Mouse (Mus musculus) kidney, postnatal 14 days (tissue): Measurements from ENCODE around the gene Ptprn2.

ENCODE experiments used
- DNase-seq: peaks from one replicate; pipeline ENCODE4 v3.0.0; 2022; ENCODE audit warnings: mixed read lengths

Gene Ptprn2

DNA sequence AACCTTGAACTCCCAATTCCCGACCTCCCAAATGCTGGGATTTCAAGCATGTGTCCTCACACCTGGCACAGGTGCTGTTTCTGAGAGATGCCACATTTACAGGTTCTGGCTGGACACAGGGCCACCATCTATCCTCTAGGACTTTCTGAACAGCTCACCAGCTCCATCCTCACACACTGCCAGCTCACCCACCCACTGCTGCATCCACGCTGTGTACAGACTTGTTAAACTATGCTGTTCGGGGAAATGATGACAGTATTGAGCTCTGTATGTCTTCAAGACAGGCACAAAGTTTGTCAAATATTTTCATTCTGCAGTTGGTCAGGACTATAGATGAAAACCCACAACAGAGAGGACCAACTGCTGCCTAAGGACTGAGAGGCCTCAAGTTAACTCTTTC is 751.5 kb downstream of the Ptprn2 start:
- DNase-seq = no peak

DNA sequence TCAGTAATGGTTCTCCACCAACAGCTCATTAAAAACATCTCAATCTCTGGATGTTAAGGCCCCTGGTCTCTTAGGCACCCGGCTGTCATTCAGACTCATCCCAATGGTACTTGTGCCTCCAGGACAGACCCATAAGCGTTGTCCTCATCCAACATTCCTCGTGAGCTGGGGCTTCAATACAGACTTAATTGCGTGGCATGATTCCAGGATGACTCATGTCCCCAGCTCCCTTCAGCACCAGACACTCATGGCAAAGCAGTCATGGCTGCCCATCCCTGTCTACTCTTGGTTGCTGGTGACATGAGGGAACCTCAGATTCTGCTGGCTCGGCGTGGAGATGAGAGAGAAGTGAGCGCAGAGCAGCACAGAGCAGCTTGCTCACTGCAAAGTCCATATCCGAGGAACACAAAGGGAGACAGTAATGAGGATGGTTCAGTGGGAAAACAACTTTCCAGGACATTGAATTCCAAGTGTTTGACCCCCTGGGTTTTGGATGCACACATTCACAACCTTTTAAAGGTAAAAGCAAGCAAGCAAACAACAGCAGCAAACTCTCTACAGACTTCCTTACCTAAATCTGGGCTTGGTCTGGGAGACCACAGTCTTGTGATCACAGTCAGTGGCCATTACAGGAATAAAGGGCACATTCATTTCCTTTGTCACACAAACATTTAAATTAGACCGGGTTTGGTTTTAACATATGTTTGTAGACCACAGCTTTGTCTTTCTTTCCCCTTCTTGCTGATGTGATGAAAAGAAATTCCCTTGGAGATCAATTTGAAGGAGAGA is 754.6 kb downstream of the Ptprn2 start:
- no peak for DNase-seq

DNA sequence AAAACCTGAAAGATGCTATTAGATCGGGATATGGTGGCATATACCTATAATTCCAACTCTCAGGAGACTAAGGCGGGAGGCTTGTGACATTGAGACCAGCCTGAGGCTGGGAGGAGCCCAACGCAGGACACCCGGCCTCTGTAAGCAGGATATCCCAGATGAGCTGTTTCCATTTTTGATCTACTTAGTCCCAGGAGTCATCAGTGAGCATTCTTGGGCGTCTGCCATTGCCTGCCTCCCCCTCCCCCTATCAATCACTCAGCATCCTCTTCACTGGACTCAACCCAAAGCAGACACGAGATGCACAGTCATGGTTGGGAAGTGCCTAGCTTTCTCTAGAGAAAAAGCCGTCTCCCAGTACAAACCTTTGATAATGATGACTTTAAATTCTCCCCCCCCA is 756.7 kb downstream of the Ptprn2 start:
- DNase-seq = peak; percentile 57

DNA sequence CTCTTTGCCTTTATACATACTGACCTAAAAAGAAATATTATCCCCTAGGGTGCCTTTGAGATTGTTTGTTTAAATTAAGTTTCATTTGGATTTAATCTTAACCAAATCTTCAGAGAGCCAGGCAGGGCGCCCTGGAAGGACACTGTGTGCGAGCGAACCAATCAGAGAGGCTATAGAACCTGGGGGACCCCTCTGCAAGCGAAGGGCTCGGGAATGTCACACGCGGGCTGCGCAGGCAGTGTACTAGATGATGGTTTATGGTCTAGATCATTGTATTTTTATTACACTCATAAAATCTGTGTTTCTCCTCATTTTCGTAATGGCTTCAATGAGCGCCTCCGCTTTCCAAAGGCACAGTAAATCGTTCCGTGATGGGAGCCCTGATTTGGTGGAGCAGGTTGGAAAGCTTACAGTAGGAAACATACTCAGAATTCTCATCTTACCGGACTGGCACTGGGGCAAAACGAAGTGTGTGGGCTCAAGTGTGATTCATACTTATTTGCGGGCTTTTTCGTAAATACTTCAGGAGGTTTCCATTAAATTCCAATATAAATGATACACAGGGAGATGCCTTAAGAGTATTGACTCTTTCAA is 760.5 kb downstream of the Ptprn2 start:
- no peak for DNase-seq

DNA sequence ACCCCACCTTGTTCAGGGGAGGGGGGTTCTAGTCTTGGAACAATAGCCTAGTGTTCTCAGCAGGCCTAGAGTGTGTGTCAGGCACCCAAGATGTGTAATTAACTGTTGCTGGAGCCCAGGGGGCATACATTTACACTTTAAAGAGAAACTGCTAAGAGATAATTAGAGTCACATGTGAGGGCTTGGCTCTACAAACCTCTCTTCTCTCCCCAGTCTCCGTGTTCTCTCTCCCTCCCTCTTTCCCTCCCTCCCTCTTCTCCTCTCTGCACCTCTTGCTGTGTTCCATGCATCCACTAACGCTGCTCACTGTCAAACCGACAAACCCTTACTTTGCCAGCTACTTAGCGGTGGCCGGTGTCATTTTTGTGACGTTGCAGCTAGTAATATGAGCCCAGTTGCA is 764.9 kb downstream of the Ptprn2 start:
- DNase-seq = no peak

DNA sequence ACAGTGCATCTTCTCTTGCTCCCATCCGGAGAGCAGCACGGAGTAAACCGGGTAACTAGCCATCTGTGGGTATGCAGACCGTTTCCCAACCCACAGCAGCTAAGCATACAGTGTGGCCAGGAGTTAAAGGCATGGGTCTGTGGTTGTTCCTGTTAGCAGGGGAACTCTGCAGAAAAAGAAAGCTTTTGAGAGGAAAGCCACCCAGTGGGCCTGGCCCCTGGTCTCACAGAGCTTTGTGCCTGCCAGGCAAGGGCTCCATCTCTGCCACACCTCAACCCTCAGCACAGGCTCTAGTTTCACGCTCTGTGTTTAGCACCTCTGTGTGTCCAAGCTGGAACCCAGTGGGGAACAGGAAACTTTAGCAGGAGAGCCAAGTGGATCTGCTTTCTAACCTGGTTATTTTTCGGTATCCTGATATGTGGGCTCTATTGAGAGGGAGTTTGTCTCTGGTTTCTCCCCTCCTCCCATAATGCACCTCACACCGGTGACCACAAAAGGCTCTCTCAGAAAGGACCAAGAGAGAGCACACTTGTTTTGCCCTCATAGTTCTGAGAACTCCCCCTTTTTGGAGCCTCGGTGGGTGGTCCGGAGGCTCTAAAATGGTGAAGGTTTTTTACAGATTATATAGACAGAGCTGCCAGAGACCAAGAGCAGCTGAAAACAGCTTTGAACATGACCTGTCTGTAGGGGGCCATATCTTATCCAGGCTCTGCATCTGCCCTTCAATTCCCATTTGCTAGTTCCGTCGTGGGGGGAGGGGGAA is 766.3 kb downstream of the Ptprn2 start:
- no peak for DNase-seq

DNA sequence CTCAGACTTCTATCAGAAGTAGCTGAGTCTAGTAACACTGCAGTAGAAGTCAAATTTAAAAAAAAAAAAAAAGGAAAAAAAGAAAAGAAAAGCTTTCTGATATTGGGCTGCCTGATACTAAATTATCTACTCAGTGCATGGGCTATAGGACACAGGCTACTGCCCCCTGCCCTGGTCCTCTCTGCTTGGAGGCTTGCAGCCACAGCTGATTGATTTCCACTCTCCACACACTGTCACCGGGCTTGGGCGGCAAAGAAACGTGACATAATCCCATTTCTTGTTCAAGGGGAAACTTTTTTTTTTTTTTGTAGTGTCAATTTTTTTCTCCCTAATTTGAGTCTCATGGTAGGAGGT is 766.9 kb downstream of the Ptprn2 start:
- no peak for DNase-seq

DNA sequence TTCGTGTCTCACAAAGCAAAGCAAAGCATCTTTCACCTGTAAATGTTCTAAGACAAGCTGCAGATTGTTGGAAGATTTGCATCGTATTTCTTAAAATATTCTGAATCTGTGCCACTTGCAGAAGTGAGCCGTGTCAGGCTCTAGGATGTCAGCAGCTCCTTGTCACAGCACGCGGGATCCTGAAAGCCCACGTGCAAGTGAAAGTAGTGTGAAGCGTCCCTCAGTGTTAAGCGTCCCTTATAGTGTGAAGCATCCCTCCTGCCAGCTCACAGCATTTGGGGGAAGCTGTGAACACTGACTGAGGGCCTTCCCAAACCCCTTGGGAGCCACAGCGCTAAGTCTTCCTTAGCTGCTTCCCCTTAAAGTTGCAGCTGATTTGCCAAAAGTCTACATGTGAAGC is 768.8 kb downstream of the Ptprn2 start:
- no peak for DNase-seq

DNA sequence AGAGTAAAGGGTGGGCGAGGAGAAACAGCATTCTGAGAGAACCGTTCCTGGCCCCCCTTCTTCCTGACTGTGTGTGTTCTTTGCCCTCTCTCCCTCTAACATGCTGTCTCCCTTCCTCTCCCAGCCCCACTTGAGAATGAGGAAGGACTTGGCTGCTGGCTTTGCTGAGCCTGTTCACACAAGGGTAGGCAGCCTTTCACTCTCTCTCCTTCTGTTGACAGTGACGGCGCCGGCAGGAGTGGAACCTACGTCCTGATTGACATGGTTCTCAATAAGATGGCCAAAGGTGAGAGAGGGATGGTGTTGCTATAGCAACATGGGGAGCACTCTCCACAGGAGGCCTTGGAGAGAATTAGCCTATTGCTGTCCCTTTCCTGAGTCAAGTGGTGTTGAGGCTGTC is 769.8 kb downstream of the Ptprn2 start:
- DNase-seq = no peak

DNA sequence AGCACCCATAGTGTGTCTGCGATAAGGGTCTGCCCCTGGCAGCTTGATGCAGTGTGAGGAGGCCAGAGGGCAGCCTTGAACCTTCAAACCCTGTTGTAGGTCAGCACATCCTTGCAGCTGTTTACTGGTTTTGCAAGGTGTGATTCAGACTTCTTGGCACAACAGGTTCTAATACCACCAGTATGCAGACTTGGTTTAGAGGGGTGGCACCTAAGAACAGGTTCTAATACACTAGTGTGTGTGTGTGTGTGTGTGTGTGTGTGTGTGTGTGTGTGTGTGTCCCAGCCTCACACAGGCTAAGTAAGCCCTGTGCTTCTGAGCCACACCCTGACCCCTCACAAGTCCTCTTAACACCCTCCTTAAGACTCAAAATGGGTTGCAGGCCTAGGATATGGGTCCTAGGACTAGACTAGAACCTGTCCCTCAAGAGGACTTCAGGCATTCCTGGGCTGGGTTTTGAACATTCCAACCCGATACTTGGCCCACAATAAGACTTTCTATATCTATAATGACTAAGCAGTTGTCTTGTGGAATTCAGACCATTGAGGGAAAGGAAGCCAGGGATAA is 770.3 kb downstream of the Ptprn2 start:
- no peak for DNase-seq

DNA sequence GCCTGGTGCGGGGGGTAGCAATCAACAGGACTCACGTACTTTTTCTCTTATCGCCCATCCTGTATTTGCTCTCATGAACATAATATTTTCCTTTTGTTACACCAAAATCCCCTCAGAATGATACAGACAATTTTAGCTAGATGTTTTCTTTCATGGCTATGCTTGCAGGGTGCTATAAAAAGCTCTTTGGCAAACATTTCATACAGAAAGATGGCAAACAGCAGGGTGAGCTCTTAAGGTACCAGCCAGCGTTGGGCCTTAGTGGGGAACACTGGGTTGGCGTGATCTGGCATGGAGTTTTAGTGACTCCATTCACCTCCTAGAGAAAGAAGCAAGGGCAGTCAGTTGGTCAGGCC is 771.3 kb downstream of the Ptprn2 start:
- DNase-seq = no peak

DNA sequence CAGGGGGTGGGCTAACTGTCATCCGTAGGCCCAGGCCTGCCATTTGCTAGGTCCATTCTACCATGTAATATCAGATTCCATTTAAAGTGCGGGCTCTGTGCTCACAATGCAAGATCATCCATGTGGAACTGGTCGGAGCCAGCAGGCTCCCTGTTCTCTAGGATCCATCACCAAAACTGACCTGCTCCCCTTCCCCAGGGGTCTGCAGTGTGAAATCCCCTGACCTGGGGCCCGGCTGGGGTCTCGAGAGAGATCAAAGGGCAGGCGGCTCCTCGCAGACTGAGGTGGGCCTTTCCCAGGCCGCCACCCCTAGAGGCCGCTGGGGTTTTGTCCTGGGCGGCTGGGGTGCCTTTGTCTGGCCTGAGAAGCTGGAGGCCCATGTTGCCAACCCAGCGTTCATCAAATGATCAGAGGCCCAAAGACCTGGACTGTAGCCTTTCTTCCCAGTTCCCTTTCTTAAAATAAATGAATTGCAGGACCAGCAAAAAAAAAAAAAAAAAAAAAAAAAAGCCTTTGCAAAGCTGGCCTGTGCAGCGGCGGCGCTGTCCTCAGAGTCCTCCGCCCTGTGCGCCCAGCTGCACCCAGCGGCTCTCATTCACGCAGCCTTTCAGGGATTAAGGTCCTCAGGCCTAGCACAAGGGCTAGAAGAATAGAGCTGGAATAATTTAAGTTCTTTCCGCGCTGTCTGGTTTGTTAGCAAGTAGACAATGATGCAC is 771.8 kb downstream of the Ptprn2 start:
- DNase-seq = no peak

DNA sequence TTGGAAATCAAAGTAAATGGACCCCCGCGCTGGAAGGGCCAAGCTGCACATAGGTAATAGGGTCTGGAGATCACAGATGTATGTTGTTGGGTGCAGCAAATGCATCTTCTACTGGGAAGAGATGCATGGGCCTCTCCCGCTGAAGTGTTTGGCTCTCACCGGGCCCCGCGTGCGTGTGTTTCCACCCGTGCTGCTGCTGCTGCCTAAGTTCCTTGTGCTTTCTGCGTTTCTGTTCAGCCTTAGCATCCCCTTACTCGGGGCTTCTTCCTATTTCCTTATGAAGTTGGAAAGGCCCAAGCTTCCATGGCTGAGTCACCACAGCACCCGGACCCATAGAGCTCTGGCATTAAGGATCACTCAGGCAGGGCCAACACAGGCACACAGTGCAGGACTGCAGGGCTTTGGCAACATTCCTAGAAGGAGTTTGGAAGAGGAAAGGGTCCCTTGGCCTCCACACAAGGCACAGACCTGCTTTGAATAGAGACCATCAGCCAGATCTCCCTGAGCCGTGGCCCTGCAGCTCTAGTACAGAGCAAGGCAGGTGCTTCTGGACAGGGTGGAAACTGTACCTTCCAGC is 772.5 kb downstream of the Ptprn2 start:
- no peak for DNase-seq

DNA sequence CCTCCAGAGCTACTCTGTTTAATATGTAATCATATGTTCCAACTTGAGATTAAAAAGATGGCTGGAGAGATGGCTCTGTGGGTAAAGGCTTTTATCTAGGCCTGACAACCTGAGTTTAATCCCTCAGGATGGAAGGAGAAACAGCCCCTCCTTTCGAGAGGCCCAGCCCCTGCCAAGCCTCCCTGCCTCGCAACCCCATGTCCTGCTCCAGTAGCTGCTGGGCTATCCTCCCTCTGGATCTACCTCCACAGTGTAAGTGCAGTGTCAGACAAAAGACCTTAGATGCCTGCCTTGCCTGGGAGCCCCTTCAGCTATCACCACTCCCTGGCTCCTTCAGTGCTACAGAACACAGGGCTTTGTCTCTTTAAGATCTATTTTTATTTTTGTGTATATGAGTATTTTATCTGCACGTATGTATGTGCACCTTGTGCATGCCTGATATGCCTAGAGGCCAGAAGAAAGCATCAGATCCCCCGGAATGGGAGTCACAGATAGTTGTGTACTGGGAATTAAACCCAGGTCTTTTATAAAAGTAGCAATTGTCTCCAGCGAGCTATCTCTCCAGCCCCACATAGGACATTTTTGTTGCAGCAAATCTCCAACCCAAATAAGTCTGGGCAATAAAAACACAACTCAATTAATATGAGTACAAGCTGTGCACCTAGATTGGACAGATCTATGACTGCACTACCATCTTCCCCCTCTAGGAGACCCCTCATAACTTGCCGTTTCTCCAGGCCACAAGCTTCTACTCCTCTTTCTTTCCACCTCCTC is 775.1 kb downstream of the Ptprn2 start:
- DNase-seq = no peak

DNA sequence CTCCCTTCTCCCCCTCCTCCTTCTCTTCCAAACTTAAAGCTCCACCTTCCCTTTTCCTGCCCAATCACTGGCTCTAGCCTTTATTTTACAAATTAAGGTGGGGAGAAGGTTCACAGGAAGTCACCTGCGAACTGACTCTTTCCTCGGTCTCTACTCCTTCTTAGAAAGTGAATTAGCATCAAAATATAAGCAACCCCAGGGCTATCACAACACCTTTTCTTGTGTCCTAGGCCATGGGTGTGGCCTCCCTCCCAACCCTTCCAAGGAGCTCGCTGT is 775.6 kb downstream of the Ptprn2 start:
- no peak for DNase-seq

DNA sequence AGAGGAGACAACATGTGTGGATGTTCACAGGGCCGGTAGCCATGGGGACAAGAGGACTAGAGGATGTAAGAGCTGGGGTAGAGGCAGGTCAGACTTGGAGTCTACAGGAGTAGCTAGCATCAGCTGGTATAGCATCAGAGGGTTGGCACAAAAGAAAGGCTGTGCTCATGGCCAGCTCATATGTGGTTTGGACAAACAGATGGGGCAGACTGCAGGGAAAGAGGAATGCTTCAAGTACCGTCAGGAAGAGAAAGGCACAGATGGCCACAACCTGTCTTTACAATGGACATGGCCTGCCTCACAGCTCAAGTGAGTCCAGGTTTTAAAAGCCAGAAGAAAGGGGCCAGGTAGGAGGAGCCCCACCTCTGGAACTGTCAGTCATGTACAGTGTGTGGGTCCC is 776.5 kb downstream of the Ptprn2 start:
- DNase-seq = no peak

DNA sequence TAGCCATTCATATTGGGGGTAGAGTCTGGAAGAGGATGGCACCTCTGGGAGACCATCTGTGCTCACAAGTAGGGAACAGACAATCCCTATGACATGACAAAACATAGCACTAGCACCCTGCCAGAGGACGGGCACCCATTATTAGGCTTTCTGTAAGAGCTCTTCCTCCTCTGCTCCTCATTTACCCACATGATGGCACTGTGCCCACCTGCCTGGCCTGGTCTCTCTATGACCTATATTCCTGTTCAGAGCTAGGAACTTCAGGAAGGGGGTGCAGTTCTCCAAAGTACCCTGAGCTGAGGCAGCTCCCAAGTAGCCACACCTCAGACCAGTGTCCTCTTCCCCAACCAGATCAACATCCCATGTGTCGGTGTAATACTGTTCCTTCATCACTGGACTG is 777.6 kb downstream of the Ptprn2 start:
- DNase-seq = no peak

DNA sequence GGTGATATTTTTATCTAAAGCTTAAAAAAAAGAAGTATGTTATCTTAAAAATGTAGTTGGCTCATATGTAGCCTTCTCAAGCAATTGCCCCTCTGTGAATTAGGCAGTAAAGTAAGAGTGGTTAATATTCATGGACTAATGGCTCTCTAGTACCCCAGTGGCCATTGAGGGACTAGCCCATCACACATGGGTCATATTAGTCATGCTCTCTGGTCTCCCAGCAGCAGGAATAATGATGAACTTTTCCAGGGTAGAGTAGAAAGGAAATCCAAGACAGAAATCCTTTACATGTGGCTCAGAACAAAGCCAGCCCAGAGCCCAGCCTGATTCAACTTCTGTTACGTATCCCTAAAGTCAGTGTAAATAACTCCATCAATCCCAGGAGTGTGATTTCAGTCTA is 779.7 kb downstream of the Ptprn2 start:
- DNase-seq = no peak

DNA sequence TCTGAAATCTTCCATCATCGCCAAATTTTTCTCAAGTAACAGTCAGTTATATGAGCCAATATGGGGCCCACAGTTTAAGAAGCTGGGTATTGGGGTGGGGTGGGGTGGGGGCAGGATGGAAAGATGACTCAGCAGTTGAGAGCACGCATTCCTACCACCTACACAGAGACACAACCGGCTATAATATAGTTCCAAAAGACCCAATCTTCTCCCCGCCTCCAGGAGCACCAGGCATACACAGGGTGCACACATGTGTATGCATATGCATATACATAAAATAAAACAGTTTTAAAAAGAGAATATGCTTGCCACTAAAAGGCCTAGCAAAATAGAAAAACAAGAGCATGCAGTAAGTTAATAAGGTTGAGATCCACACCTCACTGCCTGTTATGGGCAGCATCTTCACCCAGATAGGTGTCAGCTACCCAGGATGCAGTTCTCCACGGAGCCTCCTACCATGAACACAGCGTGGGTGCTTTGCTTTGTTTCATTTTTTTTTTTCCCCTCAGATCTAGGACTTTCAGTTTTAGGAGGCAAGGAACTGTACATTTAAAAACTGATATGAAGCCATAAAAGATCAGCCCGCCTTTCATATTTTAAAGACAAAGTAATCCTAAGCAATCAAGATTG is 783.1 kb downstream of the Ptprn2 start:
- no peak for DNase-seq

DNA sequence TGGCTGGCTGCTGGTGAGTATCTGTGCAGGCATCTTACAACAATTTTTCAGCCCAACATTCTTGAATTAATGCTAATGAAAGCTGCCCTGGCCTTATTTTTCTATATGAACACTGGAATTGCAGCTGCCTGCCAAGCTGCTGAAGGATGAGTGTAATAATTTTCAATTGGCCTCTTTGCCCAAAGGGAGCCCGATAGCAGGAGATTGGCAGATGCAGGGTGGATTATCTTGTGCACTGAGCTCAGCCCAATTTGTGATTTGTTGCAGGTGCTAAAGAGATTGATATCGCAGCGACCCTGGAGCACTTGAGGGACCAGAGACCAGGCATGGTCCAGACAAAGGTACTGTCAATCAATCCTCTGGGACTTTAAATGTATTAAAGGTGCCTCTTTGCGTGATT is 783.8 kb downstream of the Ptprn2 start:
- no peak for DNase-seq

DNA sequence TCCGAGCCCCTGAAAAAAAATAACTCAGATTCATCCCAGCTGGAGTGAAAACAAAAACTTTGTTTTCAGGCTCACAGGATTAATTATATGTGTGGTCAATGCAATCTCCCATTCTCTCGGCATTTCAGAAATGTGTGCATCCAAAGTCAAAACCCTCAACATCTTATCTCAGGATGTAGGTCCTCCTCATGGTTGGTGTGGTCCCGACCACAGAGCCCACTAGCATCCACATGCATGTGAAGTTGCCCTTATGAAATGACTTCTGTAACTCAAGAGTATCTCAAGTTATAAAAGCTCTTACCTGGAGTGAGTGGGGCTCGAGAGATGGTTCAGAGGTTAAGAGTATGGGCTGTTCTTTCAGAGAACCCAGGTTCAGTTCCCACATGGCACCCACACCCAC is 784.7 kb downstream of the Ptprn2 start:
- DNase-seq = no peak

DNA sequence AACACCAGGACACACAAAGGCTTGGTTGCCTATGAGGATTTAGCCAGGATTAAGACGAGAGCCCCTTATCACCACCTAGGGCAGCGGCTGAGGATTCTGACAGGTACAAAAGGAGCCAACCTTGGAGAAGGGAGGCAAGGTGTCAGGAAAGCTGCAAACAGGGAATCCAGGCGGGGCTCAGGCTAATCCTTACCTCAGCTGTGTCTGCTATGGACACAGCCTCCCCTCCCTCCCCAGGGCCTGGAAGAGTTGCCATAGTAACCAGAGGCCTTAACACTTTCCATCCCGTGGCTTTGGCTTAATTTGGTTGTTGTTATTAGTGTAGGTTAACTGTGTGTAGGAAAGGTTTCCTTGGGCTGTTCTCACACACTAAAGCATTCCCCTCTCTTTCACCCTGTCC is 787.6 kb downstream of the Ptprn2 start:
- no peak for DNase-seq
